In genomic region chr4:114917091-114917490, GRCm38 (mm10) we compare ENCODE assay signal across 9 mouse cellular contexts. TPM values are rescaled to one million over a fixed set of nuclear protein-coding genes. Genes with fewer than 3 reads are reported as not detected.
DNase-seq lines count a peak whose midpoint lies in the region; ATAC-seq and TF ChIP-seq lines count a peak whose summit lies in the region.
"Had no signal": no experiment of that assay in that cellular context is flagged by ENCODE, and none has a peak within 500 bp of the region (broad histone marks: within the 10 kb centered on the region; RNA-seq: fewer than 3 reads in every experiment).

No protein-coding gene starts in this region.

- H3K4me2 ChIP-seq in hindbrain, embryonic 14.5 days (replicated peaks): no peak overlapping the region

- H3K27me3 ChIP-seq in limb, embryonic 10.5 days (ENCODE audit: low read depth, poor library complexity, severe bottlenecking): peaks cover 98% of the 10 kb centered on the region
- no peaks in the 10 kb centered on the region for H3K27me3 ChIP-seq in spleen, adult 2 months (ENCODE audit: control insufficient read depth, insufficient read depth, low read length)
- peaks cover 94% of the 10 kb centered on the region for H3K27me3 ChIP-seq in hindbrain, embryonic 14.5 days (ENCODE audit: control insufficient read depth, insufficient read depth, low read length)

- peaks cover 13% of the 10 kb centered on the region for H3K4me1 ChIP-seq in limb, embryonic 10.5 days
- H3K4me1 ChIP-seq in spleen, adult 2 months (ENCODE audit: control insufficient read depth, insufficient read depth, insufficient read length): no peaks in the 10 kb centered on the region
- no peaks in the 10 kb centered on the region for H3K4me1 ChIP-seq in hindbrain, embryonic 14.5 days (replicated peaks; ENCODE audit: control insufficient read depth, insufficient read depth, low read length)

- TF ChIP-seq CTCF in brain, embryonic 14.5 days (IDR thresholded peaks at IDR 0.05; ENCODE audit: borderline replicate concordance, extremely low read depth, insufficient read depth, insufficient read length): peak; percentile 62; the same call in 1 of the 2 replicates
- TF ChIP-seq CTCF in spleen, adult 2 months (IDR thresholded peaks at IDR 0.05; ENCODE audit: extremely low read depth, insufficient read depth, insufficient read length, insufficient replicate concordance): peak; percentile 46; the same call in 1 of the 2 replicates

- no peaks in the 10 kb centered on the region for H3K36me3 ChIP-seq in limb, embryonic 10.5 days
- no peaks in the 10 kb centered on the region for H3K36me3 ChIP-seq in spleen, adult 2 months (ENCODE audit: control insufficient read depth, insufficient read depth, low read length)
- H3K36me3 ChIP-seq in hindbrain, embryonic 14.5 days (replicated peaks; ENCODE audit: control insufficient read depth, insufficient read depth): no peaks in the 10 kb centered on the region

- TF ChIP-seq POLR2A in brain, embryonic 14.5 days (IDR thresholded peaks at IDR 0.05; ENCODE audit: borderline replicate concordance, extremely low read depth, insufficient read depth, insufficient read length, poor library complexity, severe bottlenecking): no peak
- no peak for TF ChIP-seq POLR2A in spleen, adult 2 months (IDR thresholded peaks at IDR 0.05; ENCODE audit: low read depth, low read length)

- no peak overlapping the region for H3K4me3 ChIP-seq in limb, embryonic 10.5 days
- no peak overlapping the region for H3K4me3 ChIP-seq in spleen, adult 2 months (ENCODE audit: extremely low read depth, insufficient read depth, insufficient read length)
- no peak overlapping the region for H3K4me3 ChIP-seq in hindbrain, embryonic 14.5 days (replicated peaks; ENCODE audit: low read length)

- no peak overlapping the region for H3K9ac ChIP-seq in hindbrain, embryonic 14.5 days

- WGBS in limb, embryonic 10.5 days: 46% methylated on average over 2 of the region's 2 CpGs
- WGBS in spleen, adult 2 months: 72% methylated on average over 2 of the region's 2 CpGs
- WGBS in hindbrain, embryonic 14.5 days: 43% methylated on average over 2 of the region's 2 CpGs

- no peak overlapping the region for H3K27ac ChIP-seq in limb, embryonic 10.5 days
- no peak overlapping the region for H3K27ac ChIP-seq in spleen, adult 2 months (ENCODE audit: insufficient read depth, low read length)
- no peak overlapping the region for H3K27ac ChIP-seq in hindbrain, embryonic 14.5 days

- ATAC-seq in hindbrain, embryonic 14.5 days (ENCODE audit: low FRiP score): no peak

- peak; percentile 59 for DNase-seq in gastrocnemius, postnatal 10 days
- no peak for DNase-seq in gastrocnemius, adult 8-10 months (ENCODE audit: low spot score in 2 of 2)
- peak; percentile 24 for DNase-seq in spleen, adult 12 weeks (ENCODE audit: low spot score)
- no peak for DNase-seq in spleen, postnatal 4 days (ENCODE audit: low spot score in 2 of 2)
- DNase-seq in brain, embryonic 14.5 days (ENCODE audit: low read depth): peak; percentile 75
- DNase-seq in limb, embryonic 10.5 days (ENCODE audit: low spot score): peak; percentile 59
- DNase-seq in spleen, adult 2 months (ENCODE audit: low read depth in 1 of 2, low spot score in 2 of 2): peak; percentile 42 to 51
- no peak for DNase-seq in hindbrain, embryonic 14.5 days (ENCODE audit: low spot score)

- no peaks in the 10 kb centered on the region for H3K9me3 ChIP-seq in limb, embryonic 10.5 days (replicated peaks)
- no peaks in the 10 kb centered on the region for H3K9me3 ChIP-seq in hindbrain, embryonic 14.5 days (ENCODE audit: control insufficient read depth, low read length)

RNA-seq across cellular contexts. Expression of gene Foxd2, which starts 8.4 kb away (rescaled TPM):
- under 1 TPM; 0.85 to 0.90 TPM for total RNA-seq in gastrocnemius, postnatal 10 days (2021)
- under 1 TPM in 3 of 4 experiments, not detected in 1; 0.10 to 0.29 (median 0.19) TPM for total RNA-seq in gastrocnemius, adult 8-10 months (2022)
- 0.93 and 1.1 TPM in 2 replicates for polyA plus RNA-seq in brain, embryonic 14.5 days (2012; rRNA removed)
- 0.81 and 1.1 TPM in 2 replicates for polyA plus RNA-seq in limb, embryonic 10.5 days (2016; fragmentation: Nextera tagmentation; extraction: Ambion mirVana)
- 0.72 and 1.1 TPM in 2 replicates for polyA plus RNA-seq in spleen, adult 2 months (2012; rRNA removed)
- polyA plus RNA-seq in hindbrain, embryonic 14.5 days (2014; fragmentation: Nextera tagmentation; extraction: Ambion mirVana): 0.16 TPM in 1 of 2 replicates, not detected in the other

RNA-seq across cellular contexts. Expression of gene Foxe3, which starts 8.7 kb away (rescaled TPM):
- not detected for total RNA-seq in gastrocnemius, postnatal 10 days (2021)
- not detected for total RNA-seq in gastrocnemius, adult 8-10 months (2022)
- polyA plus RNA-seq in brain, embryonic 14.5 days (2012; rRNA removed): 0.10 and 0.19 TPM in 2 replicates
- polyA plus RNA-seq in limb, embryonic 10.5 days (2016; fragmentation: Nextera tagmentation; extraction: Ambion mirVana): not detected in 2 replicates
- polyA plus RNA-seq in spleen, adult 2 months (2012; rRNA removed): not detected in 2 replicates
- polyA plus RNA-seq in hindbrain, embryonic 14.5 days (2014; fragmentation: Nextera tagmentation; extraction: Ambion mirVana): not detected in 2 replicates
- total RNA-seq: left cerebral cortex, postnatal 10 days had no signal

Comparison
In these comparisons a context has a peak if more than half of its experiments do, and no peak if none do; other contexts are left out.
1. DNase-seq: peak in gastrocnemius, postnatal 10 days (single experiment), spleen, adult 12 weeks (single experiment), brain, embryonic 14.5 days (single experiment), limb, embryonic 10.5 days (single experiment) and spleen, adult 2 months (2 of 2); none in gastrocnemius, adult 8-10 months (0 of 2), spleen, postnatal 4 days (0 of 2) and hindbrain, embryonic 14.5 days (single experiment).